Mouse (Mus musculus) ovary, adult 18-20 months (tissue): ENCODE results near the gene Inhbe.
A peak's percentile ranks its signal among the peaks of the same experiment; 100 is the strongest.

Experiments
- DNase-seq: peaks from one replicate; pipeline ENCODE4 v3.0.0; 2022; ENCODE audit warnings: low spot score, mixed read lengths

Inhbe gene

DNA sequence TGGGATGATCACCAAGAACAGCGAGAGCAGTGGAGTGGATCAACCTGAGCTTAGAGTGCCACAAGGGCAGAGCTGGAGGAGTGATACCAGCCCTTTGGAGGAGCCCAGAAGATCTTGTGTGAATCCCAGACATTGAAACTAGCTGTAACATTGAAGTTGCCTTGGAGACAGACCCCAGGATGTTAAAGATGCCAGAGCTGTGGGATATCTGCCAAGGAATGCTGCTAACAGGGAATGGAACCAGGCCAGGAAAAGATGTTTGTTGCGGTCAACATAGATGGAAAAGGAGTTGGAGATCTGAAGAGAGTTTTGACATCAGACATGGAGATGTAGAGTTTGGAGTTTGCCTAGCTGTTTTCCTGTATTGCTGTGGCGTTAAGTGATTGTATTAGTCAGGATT lies 8.0 kb downstream of the Inhbe start:
- no peak for DNase-seq

DNA sequence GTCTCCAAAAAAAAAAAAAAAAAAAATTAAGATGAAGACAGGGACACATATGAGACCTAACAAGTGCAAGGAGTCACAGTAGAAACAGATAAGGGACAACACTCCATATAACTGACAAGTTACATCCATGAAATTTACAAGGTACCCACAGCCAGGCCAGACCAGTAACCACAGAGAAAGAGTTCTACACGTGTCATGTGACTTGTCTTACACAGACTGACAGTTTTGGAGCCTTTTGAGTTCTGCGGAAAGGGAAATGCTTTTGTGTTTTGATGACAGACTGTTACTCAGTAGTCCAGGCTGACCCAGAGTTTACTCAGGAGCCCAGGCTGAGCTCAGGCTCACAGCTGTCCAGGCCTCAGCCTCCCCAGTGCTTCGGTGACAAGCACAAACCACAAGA lies 11.2 kb downstream of the Inhbe start:
- no peak for DNase-seq

DNA sequence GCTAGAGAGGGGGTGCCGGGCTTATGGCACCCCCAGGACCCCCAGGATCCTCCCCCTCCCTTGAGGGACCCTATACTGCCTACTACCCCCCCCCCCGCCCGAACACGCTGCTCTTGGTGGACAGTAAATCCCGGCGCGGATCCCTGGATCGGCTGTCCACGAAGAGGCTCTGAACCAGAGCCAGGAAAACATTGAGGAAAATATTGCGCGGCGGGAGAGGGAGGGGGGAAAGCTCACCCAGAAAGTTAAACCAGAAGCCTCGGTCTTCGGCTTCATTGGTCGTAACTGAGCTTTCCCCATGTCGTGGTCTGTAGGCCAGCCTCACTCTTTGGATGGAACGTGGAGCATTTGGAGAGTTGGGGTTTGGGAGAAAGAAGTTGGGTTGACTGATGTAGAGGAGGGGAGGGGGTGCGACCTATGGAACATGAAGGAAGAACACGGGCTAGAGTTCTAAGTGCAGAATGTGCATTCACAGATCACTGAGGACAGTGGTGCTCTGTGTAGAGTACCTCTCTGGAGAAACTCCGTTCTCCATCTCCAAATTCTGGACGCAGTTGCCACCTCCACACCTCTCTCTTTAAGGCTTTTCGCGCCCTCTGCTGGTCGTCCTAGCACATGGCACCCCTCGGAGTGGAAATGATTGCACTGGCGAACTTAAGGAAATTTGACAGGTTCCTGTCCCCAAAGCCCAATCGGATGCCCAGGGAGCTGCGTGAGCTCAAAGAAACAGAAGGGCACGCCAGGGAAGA lies 12.1 kb downstream of the Inhbe start, which contains the start of gene Gli1:
TSS of gene Gli1 (minus strand) at position 84 of the 749 bp plus-strand sequence.
- peak; percentile 67 for DNase-seq

DNA sequence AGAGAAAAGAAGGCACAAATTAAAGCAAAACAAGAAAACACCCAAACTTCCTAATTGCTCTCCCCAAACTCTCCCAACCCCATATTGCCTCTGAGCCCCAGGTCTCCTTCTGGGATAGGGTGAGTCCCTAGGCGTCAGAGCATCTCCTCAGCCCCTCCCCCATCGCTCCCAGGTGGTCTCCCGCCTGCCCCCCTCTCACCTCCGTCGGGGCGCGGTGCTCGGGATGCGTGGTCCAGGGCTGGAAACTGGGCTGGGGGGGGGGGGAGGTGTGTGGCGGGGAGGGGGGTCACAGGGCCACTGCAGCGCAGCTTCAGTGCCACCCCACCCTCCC lies 12.9 kb downstream of the Inhbe start:
- DNase-seq: no peak

DNA sequence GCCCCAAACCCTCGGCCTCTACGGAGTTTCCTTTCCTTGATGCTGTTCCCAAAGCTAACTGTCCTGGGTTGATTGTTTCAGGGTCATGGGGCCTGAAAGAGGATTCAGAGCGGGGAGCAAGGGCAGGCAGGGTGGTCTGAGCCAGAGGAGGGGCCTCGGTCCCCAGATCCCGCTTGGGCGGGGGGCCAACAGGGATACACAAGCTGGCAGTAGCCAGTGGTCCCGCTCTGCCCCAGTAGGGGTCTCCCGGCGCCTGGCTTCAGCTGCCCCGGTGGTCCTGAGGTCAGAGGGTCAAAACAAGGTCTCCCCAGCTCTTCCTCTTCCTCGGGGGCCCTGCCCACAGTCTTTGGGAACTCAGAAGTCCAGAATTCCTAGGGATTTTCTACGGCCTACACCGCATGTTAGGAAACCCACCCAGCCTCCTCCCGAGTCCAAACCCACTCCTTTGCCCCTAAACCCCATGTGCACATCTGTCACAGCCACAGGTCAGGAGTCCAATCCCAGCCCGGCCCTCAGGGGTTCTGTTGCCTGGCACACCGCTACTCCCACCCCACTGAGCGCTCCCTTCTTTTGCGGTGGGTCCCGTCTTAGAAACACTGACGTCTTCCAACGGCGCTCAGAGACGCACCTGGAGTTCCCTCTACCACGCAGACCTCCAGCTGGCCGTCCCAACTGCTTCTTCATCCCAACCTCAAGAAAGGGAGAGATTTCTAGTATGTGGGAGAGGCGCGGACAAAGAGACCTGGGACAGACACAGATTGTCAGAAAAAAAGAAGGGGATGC lies 13.4 kb downstream of the Inhbe start:
- no peak for DNase-seq

DNA sequence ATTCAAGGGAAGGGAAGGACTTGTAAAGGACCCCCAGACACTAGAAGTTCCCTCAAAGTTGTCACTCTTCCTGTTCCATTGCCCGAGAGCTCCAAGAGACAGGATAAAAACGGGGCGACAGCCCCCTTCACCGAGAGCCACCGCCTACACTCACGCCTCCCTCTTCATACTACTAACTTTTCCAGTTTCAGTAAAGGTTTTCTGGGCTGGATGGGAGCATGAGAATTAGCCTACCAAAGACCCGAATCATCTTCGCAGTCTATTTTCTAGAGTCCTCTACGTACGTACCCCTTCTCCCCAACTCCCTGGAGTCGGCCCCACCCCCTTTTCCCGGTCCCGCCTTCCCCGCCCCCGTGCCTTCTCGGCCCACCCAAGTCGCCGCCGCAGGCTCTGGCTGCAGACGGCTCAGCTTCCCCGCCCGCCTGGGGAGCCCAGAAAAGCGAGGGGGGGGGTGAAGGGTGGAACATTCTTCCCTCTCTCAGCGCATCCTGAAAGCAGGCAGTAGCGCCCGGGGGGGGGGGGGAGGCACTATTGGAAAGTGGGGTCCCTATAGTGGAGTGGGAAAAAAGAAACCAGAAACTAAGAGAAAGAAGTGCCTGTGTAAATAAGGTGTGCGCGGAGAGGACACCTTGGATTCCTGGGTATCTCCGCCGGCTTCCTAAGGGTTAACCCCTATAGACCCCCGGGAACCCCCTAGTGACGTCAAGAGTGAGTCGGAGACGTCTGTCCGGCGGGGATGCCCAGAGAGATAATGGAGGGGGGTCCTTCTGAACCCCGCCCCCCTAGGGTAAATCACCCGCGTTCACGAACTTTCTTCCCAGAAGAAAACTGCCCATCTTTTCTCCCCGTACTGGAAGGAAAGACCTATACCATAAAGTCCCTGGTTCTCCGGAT lies 14.3 kb downstream of the Inhbe start:
- DNase-seq: peak; percentile 51

DNA sequence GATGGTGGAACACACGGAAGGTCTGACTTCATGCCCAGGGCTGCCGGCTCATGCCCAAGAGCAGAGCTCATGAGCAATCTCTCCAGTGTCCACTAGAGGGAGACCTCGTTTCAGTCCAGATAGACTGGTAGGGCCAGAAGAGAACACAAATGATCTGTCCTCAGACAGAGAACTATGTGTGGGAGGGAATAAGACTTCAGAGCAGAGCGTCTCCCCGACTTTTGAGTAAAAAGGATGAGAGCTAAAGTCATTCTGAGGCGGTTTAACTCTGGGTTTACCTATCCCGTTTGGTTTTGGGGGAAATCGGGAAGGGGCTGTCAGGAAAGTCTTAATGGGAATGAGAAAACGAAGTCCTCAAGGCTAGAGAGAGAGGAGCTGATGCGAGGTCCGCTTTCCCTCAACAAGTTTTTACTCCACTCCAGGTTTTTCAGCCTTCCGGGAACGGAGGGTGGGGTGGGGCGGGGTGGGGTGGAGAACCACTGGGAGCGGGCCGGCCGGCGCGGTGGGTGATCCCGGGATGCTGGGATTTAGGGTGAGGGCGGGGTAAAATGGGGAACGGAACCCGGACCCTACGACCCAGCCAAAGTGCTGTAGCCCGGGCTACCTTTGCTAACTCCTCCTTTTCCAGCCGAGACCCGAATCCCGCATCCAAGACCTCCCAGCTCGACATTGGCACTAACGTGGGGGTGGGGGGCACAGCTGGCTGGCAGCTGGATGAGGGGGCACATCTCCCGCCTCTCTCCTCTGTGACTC lies 15.1 kb downstream of the Inhbe start:
- peak; percentile 80 for DNase-seq

DNA sequence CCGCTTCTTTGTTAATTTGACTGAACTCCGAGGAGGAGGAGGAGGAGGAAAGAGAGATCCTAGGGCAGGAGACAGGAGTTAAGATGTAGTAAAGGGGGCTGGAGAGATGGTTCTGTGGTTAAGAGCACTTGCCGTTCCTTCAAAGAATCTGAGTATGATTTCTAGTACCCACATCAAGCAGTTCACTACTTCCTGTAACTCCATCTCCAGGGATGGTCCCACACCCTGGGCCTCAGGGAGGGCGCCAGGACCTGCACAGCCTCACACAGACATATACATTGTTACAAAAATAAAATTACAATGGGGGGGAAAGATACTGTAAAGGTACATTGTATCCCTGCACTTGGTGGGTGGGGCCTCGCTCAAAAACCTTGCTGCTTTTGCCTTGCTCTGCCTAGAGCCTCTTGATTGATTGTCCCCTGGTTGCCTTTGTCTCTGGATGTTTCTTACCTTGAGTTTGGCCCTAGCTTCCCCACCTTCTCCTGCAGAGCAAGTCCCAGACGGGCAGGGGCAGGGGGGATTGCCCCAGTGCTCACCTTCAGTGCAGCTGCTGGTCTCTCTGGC lies 16.6 kb downstream of the Inhbe start:
- DNase-seq: no peak

DNA sequence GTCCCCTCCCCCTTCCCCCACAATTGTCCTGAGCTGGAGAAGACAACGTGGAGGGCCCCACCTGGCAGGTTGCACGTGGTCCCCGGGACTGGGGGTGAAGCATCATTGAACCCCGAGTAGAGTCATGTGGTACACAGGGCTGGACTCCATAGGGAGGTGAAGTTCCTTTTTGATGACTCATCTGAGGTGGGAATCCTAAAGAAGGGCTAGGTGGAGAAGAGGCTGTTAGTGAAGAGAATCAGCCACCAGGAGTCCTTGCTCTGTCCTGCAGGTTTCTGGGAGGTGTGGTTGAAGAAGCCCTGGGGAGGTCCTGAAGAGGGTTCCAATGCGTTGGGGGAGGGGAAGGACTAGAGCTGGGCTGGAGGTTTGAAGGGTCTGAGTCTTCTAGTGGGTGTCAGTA lies 17.3 kb downstream of the Inhbe start:
- no peak for DNase-seq

DNA sequence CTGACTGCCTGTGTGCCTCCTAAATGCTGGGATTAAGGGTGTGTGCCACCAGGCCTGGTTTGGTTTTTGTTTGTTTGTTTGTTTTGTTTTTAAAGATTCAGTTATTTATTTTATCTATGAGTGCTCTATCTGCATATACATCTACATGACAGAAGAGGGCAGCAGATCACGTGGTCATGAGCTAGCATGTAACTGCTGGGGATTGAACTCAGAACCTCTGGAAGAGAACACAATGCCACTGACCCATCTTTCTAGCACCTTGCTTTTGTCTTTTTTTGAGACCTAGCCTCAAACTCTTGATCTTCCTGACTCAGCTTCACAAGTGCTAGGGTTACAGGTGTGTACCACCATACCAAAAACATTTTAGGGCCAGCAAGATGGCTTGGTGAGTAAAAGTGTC lies 18.9 kb downstream of the Inhbe start:
- DNase-seq: no peak

DNA sequence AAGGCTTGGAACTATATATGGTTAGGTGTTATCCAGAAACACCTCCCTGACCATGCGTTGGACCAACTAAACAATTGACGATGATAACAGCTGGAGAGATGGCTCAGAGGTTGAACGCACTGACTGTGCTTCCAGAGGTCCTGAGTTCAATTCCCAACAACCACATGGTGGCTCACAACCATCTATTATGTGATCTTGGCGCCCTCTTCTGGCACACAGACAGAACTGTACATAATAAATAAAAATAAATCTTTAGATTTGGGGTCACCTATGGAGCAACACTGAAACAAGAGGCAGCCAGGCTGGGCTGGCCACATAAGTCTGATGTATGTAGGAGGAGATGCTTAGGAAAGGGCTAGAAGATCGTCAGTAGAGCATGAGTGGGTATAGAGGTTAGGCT lies 21.1 kb downstream of the Inhbe start:
- DNase-seq: no peak

DNA sequence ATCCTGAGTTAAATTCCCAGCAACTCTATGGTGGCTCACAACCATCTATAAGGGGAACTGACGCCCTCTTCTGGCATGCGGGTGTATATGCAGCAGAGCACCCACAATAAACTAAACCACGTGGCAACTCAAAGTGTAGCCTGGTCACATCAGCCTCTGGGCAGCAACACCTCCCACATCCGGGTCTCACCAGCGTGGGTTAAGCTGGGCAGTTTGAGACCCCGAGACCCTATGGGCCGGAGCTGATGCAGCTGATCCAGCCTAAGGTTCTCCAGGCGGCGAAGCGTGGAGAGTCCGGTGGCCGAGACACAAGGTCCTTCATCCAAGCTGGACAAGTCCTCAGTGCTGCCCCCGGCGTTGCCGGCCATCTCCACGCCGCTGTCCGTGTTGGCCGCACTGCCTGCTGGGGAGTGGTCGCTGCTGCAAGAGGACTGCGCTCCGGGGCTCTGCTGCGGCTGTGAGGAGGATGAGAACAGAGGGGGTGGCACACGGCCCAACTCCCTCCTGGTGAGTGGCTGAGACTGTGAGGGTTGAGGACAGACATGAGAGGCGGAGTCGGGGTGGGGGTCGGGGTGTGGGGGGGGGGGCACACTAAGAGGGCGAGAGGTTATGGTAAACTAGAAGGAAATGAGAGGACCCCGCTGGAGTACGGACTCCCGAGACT lies 21.9 kb downstream of the Inhbe start:
- no peak for DNase-seq

DNA sequence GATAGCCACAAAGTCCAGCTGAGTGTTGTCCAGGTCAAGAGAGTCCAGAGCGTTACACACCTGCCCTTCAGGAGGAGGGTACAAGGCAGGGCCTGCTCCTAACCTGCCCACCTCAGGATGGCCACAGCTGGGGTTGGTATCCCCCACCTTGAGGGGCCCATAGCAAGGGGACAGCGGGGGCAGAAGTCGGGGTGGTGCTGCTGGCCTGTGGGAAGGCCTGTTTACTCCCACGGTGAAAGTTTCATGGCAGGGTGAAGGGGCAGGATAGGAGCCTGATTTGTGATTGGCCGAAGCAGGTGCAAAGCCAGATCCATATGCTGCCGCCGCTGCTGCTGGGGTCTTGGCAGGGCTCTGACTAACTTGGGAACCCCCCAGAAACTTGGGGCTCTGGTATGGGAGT lies 24.0 kb downstream of the Inhbe start:
- no peak for DNase-seq

DNA sequence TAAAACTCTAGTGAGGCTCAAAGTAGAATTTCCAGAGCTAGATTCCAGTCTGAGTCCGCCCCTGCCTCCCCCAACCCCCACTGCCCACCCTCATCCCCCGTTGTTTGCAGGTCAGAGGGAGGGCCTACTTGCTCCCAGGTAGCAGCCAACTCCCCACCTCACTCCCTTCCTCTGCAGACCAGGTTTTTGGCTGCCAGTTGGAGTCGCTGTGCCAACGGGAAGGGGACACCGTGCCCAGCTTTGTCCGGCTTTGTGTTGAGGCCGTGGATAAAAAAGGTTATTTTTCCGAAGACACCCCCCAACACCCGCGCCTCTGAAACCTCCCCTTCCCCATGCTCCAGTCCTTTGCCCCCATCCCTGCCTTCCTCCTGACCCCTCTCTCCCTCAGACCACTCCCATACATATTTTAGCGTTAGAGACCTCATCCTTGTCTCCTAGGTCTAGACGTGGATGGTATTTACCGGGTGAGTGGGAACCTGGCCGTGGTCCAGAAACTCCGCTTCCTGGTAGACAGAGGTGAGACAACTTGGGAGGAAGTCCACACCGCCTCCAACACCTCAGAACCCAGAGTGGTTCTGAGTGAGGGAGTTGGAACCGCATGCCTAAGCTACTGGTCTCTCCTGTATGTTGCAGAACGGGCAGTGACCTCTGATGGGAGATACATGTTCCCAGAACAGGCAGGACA lies 26.6 kb downstream of the Inhbe start:
- DNase-seq: no peak

DNA sequence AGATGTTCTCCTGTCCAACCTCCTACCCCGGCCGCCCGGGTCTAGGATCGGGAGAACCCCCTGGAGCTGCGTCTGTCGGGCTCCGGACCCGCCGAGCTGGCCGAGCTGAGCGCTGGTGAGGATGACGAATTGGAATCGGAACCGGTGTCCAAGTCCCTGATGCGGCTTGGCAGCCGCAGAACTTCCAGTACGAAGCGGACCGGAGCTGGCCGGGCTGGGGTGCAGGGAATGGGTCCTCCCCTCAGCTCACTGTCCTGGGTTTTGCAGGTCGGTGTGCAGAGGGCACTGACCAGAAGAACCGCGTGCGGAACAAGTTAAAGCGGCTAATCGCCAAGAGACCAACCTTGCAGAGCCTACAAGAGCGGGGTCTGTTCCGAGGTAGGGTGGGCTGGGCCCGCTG lies 27.4 kb downstream of the Inhbe start:
- no peak for DNase-seq

DNA sequence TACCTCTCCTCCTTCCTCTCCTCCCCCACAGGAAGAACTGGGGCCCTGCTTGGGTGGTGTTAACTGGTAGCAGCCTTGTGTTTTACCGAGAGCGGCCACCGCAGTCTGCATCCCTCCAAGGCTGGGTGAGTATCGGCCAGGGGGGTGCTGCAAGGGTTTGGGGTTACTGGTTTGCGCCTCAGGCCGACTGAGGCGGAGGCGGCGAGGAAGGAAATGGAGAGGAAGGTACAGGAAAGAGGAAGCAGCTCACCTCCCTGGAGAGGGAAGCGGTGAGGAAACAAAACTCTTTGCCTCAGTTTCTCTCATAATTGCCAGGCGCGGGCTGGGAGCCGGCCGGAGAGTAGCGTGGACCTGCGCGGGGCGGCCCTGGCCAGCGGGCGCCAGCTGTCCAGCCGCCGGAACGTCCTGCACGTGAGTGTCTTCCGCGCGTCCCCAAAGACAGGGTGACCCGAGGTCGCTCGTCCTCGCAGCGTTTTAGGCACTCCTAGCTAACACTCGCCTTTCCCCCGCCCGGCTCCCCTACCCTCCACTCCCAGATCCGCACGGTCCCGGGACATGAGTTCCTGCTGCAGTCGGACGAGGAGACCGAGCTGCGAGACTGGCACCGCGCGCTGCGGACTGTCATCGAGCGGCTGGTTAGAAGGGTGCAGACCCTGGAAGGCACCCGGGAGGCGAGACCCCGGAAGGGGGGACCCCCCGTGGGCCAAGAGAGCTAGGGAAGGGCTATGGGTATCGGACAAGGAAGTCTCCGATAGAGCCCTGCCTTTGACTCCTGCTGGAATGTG lies 28.0 kb downstream of the Inhbe start:
- no peak for DNase-seq

DNA sequence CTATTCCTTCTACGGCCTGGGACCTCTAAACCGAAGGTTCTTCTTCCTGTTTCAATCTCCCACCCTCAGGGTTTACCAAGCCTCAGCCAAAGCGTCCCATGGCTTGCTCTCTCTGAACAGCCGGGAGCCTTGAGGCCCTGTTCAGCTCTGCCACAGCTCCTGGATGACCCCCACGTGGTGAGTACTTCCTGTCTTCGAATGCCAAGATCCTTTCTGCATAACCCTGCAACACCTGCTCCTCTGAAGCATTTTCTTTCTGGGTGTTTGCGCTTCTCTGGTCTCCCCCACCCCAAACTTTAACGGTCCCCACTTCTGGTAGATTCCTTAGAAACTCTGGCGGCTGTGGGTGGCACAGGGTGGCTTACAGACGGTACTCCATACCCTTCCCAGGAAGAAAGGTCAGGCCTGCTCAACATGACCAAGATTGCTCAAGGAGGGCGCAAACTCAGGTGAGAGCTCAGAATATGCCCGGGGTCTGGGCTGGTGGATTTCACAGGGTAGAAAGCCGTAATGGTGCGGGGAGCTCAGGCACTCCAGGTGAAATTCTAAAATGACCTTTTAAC lies 28.7 kb downstream of the Inhbe start:
- no peak for DNase-seq

DNA sequence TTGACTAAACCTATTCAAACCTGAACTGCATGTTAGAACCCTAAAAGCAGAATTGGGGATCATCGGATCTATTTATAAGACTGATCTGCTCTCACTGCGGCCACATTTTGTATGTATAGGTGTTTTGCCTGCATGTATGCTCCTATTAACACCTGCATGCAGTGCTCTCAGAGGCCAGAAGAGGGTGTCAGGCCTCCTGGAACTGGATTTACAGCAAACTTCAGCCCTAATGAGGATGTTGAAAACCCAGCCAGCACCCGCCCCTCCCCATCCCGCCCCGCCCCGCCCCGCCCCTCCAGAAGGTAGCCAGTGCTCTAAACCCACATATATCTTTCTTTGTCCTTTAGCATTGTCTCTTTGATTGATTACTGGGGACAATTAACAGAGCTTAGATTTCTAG lies 29.7 kb downstream of the Inhbe start:
- no peak for DNase-seq

DNA sequence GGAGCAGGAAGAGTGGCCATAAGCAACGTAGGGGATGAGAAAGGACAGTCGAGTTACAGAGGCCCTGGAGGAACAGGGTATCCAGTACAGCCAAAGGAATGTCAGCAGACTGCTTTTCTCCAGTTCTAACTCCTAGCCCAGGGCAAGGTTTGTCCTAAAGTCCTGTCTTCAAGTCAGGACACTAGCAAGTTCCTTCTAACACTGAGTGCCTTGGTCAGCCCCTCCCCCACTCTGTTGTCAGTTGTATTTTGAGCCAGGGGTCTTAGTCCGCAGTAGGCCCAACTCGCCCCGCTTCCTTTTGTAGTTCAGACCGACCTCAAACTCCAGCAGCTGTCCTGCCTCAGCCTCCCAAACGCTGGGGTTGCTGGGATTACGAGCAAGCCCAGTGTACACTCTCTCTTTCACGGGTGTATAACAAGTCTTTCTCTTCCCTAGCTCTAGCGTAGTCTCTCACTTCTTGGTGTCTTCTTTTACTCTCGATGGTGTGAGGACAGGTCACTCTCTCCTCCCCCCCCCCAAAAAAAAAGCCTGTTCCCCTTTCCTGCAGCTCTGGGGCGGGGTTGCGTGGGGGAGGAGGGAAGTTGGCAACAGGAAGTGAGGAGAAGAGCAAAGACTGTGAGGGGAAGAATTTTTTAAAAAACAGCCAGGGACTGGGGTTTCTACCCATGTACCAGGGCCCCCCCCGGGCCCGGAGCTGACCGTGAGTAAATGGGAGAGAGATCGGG lies 30.9 kb downstream of the Inhbe start:
- no peak for DNase-seq
